Mouse (Mus musculus) ovary, postnatal 36 days (tissue): ENCODE measurements around the gene Lasp1.

Experiments used
- DNase-seq: peaks from one replicate; pipeline ENCODE4 v3.0.0; 2022; ENCODE audit warnings: low spot score, mixed read lengths

Lasp1 gene

DNA sequence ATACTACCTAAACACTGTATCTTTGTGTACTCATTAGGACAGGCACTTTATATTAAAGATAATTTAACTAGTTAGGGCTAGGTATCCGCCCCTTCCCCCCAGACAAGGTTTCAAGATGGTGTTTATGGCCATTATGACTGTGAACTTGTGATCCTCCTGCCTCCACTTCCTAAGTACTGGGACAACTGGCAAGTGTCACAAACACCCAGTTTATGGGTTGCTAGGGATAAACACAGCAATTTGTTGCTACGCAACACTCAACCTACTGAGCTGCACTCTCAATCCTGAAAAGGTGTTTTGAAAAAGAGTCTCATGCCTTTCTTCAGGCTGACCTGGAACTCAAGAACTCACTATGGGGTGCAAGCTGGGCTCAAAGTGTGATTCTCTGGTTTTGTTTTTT is 78.5 kb downstream of the Lasp1 start:
- DNase-seq = no peak

DNA sequence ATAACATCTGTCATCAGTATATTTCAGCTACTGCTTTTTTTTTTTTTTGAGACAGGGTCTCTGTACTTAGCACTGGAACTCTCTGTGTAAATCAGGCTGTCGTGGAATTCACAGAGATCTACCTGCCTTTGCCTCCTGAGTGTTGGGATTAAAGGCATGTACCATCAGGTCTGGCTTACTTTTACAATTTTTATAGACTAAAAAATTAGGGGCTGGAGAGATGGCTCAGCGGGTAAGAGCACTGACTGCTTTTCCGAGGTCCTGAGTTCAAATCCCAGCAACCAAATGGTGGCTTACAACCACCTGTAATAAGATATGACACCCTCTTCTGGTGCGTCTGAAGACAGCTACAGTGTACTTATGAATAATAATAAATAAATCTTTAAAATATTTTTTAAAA is 81.6 kb downstream of the Lasp1 start:
- DNase-seq = no peak

DNA sequence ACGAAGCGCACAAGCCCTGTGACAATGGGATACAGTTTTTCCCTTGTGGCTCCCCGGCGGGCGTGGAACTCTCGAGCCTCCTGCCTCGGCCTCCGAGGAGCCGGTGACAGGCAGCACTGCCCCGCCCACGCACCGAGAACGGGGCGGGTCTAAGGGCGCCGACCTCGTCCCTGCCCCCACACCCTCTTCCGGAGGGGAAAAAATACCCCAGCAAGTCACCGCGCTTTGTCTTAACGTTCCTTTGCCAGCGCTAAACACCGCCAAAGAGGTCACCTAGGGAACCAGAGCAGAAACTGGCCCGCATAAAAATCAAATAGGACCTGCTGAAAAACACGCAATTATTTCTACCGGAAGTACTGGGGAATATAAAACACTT is 84.7 kb downstream of the Lasp1 start:
- peak; percentile 71 for DNase-seq

DNA sequence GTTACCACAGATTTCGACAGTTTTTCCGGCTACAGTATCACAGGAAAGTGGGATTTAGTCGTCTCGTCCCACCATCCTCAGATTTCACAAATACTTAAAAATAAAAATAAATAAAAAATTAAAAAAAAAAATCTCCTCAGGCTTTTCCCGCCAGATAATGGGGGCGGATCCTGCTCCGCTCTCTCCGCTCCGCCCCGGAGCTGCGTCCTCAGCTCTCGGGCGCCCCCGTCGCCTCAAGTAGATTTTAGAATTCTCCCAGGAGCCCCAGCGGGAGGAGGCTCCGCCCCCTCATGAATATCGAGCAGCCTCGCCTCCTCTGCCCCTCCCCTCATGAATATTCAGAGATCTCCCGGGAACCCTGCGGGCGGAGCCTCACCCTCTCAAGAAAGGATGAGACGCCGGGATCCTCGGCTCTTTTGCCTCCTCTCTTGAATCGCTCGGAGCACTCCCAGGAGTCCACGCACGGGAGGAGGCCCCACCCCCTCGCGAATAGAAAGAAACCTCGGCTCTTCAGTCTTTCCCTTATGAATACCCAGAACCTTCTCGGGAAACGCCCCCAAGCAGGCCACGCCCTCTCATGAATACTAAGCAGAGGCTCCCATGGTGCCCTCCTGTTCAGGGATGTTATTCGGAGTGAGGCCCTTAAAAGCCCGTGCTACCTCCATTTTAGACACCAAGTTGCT is 85.3 kb downstream of the Lasp1 start, which contains the start of gene Fbxo47:
TSS of gene Fbxo47 (minus strand) at position 237 of the 683 bp plus-strand sequence.
- DNase-seq = peak; percentile 96

DNA sequence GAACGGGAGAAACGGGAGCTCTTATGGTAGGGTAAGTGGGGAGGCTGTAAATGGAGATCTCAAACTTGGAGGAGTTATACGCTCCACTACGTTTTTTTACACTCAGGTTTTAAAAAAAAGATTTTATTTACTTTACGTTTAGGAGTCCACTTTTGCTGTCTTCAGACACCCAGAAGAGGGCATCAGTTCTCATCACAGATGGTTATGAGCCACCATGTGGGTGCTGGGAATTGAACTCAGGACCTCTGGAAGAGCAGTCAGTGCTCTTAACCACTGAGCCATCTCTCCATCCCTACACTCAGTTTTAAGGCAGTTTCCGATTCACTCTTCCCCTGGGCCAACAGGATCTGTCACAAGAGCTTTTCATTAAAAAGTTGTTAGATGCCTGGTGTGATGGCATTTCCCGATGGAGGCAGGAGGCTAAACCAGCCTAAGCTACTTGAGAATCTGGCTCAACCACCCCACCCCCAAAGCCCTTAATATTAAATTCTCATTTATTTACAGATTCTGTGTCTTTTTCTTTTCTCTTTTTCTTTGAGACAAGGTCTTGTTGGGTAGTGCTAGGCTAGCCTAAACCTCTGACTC is 85.9 kb downstream of the Lasp1 start:
- no peak for DNase-seq

GRCm38 (mm10) chr11:97885296-97885915 is 86.6 kb downstream of the Lasp1 start:
- DNase-seq = no peak
